Mouse (Mus musculus) liver, postnatal 0 days (tissue): Measurements from ENCODE around the gene Ehd2.

Source experiments
- CTCF ChIP-seq: sonication (generic); IDR thresholded peaks from 2 replicates; pipeline ENCODE4 v1.5.1; 2016; ENCODE audit warnings: antibody characterized with exemption, low read depth
- EP300 ChIP-seq: IDR thresholded peaks from 2 replicates; pipeline ENCODE4 v1.6.1; 2016; ENCODE audit warnings: antibody characterized with exemption, low read depth, mild to moderate bottlenecking

DNA sequence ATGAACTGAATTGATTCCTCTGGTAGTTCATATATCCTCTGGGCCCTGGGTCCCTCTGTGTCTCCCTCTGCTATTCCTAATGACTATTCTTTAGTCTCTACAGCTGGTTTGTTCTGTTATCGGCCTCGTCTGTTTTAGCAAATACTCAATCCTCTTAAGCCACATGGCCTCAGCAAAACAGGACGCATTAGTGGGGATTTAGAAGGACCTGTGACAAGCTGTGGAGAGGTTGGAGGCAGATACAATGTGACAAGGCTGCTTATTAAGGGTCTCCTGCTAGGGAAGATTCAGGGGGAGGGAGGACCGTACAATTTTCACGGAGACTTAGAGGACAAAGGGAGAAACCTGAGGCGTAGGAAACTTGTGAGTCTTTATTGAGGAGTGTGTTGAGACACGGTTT is 61.5 kb downstream of the Ehd2 start:
- TF ChIP-seq CTCF (no peak), EP300 (no peak)
